Mouse (Mus musculus): Measurements from ENCODE around the gene Slc17a6. TPM values are rescaled to one million over a fixed set of nuclear protein-coding genes. Genes with fewer than 3 reads are reported as not detected.

Slc17a6 gene
- total RNA-seq (2023): not detected in 2 replicates

GRCm38 (mm10) chr7:51621694-51622145 is at the start of gene Slc17a6:
Slc17a6 (plus strand) TSS chr7:51622006.

Other genes with a start within 250 kb of the Slc17a6 start
- gene Ano5, start 111.0 kb upstream of the Slc17a6 start, total RNA-seq (2023): not detected in 2 replicates
- gene Gas2, start 240.0 kb downstream of the Slc17a6 start, total RNA-seq (2023): 3.0 and 3.5 TPM in 2 replicates
- 1.8 and 2.4 TPM in 2 replicates for gene Fancf, start 240.3 kb downstream of the Slc17a6 start, total RNA-seq (2023)

All from neutrophil, adult 65 days (primary cell).